Mouse (Mus musculus) adrenal gland, postnatal 25 days (tissue): Measurements from ENCODE around the gene Mrpl12. TPM values are rescaled to one million over a fixed set of nuclear protein-coding genes. Genes with fewer than 3 reads are reported as not detected.

Experiments
- DNase-seq: peaks from one replicate; pipeline ENCODE4 v3.0.0; 2021; ENCODE audit warnings: mixed read lengths
- total RNA-seq: library from RNA; stranded (reverse); gene quantifications from 2 replicates; pipeline ENCODE4 v1.2.3, GENCODE M21; 2021

Gene Mrpl12
- total RNA-seq, 1 experiment from 2014 or later, result 96.3 TPM

DNA sequence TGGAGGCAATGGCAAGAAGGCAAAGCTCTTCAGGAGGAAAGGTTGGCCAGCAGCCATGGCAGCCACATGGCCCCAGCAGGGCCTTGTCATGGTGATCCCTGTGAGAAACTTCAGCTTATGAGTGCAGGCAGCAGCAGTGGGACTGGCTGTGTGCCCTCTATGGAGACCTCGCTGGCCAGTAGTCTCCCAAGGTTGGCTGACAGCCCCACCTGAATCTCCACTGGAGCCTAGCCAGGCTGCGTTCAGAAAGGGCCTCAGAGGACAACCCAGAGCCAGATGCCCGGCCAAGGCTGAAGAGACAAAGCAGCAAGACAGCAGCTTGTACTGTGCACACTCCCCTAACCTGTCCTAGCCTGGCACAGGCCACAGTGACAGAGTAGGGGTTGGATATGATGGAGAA lies 54.1 kb downstream of the Mrpl12 start:
- DNase-seq, result peak; percentile 54

Other genes starting within 250 kb of the Mrpl12 start
- 1,036 and 1,352 TPM in 2 replicates for gene Actg1, start 136.1 kb upstream of the Mrpl12 start, total RNA-seq
- gene Fscn2, start 123.1 kb upstream of the Mrpl12 start, total RNA-seq, result 0.79 TPM in 1 of 2 replicates, not detected in the other
- gene Faap100, start 105.8 kb upstream of the Mrpl12 start, total RNA-seq, result 35.8 and 55.1 TPM in 2 replicates
- 83.9 and 98.7 TPM in 2 replicates for gene Nploc4, start 46.9 kb upstream of the Mrpl12 start, total RNA-seq
- gene Tspan10, start 42.0 kb upstream of the Mrpl12 start, total RNA-seq, result 7.3 TPM in 1 of 2 replicates, not detected in the other
- gene Pde6g, start 31.1 kb upstream of the Mrpl12 start, total RNA-seq, result 0.27 TPM in 1 of 2 replicates, not detected in the other
- gene Oxld1, start 26.5 kb upstream of the Mrpl12 start, total RNA-seq, result 33.8 and 41.3 TPM in 2 replicates
- gene Ccdc137, start 26.5 kb upstream of the Mrpl12 start, total RNA-seq, result 24.2 and 27.6 TPM in 2 replicates
- 22.6 and 22.8 TPM in 2 replicates for gene Arl16, start 17.0 kb upstream of the Mrpl12 start, total RNA-seq
- gene Slc25a10, start 7.2 kb downstream of the Mrpl12 start, total RNA-seq, result 102 and 151 TPM in 2 replicates
- 1.0 and 3.5 TPM in 2 replicates for gene Gcgr, start 46.1 kb downstream of the Mrpl12 start, total RNA-seq
- 67.5 and 75.4 TPM in 2 replicates for gene Mcrip1, start 65.1 kb downstream of the Mrpl12 start, total RNA-seq
- 1.4 TPM in 1 of 2 replicates, not detected in the other for gene Ppp1r27, start 66.5 kb downstream of the Mrpl12 start, total RNA-seq
- 407 and 486 TPM in 2 replicates for gene P4hb, start 88.6 kb downstream of the Mrpl12 start, total RNA-seq
- gene Arhgdia, start 97.0 kb downstream of the Mrpl12 start, total RNA-seq, result 333 and 334 TPM in 2 replicates
- gene Alyref, start 113.8 kb downstream of the Mrpl12 start, total RNA-seq, result 101 and 105 TPM in 2 replicates
- gene Anapc11, start 113.8 kb downstream of the Mrpl12 start, total RNA-seq, result 81.5 and 102 TPM in 2 replicates
- 3.1 TPM in 1 of 2 replicates, not detected in the other for gene Npb, start 123.9 kb downstream of the Mrpl12 start, total RNA-seq
- gene Pcyt2, start 133.3 kb downstream of the Mrpl12 start, total RNA-seq, result 344 and 351 TPM in 2 replicates
- gene Sirt7, start 140.6 kb downstream of the Mrpl12 start, total RNA-seq, result 82.5 and 103 TPM in 2 replicates
- 69.7 and 76.5 TPM in 2 replicates for gene Mafg, start 149.0 kb downstream of the Mrpl12 start, total RNA-seq
- gene Pycr1, start 159.2 kb downstream of the Mrpl12 start, total RNA-seq, result 1.3 TPM in 2 replicates
- not detected in 2 replicates for gene Myadml2, start 163.5 kb downstream of the Mrpl12 start, total RNA-seq
- gene Notum, start 176.6 kb downstream of the Mrpl12 start, total RNA-seq, result 9.4 and 12.1 TPM in 2 replicates
- gene Aspscr1, start 188.4 kb downstream of the Mrpl12 start, total RNA-seq, result 83.4 and 112 TPM in 2 replicates
- 52.6 and 54.2 TPM in 2 replicates for gene Cenpx, start 229.1 kb downstream of the Mrpl12 start, total RNA-seq
- gene Lrrc45, start 229.3 kb downstream of the Mrpl12 start, total RNA-seq, result 40.9 and 46.8 TPM in 2 replicates
- 5.6 and 10.0 TPM in 2 replicates for gene Rac3, start 236.9 kb downstream of the Mrpl12 start, total RNA-seq
- 59.0 and 82.3 TPM in 2 replicates for gene Dcxr, start 242.7 kb downstream of the Mrpl12 start, total RNA-seq
- 1.9 and 3.7 TPM in 2 replicates for gene Cbr2, start 247.5 kb downstream of the Mrpl12 start, total RNA-seq